Mouse (Mus musculus) splenic B cell, adult 2 months (primary cell): Measurements from ENCODE around the gene Fdps.
A peak's percentile ranks its signal among the peaks of the same experiment; 100 is the strongest.
"Not testable (repeated sequence)": the region's sequence is repeated elsewhere in the genome, so short reads cannot be mapped to it uniquely, and the experiment has no call there.

Source experiments
- DNase-seq: peaks from one replicate; pipeline ENCODE4 v3.0.0-alpha.2; 2011; ENCODE audit warnings: low read depth, low spot score
- H3K27me3 ChIP-seq: 2 replicates; pipeline ENCODE4 v1.6.1; 2012; ENCODE audit warnings: mild to moderate bottlenecking, low read length, moderate library complexity, mixed read lengths; ENCODE audit not compliant: control insufficient read depth, poor library complexity, insufficient read depth, severe bottlenecking
- H3K36me3 ChIP-seq: 2 replicates; pipeline ENCODE4 v1.6.1; 2012; ENCODE audit warnings: mild to moderate bottlenecking, low read length, moderate library complexity, mixed read lengths; ENCODE audit not compliant: control insufficient read depth, poor library complexity, insufficient read depth, severe bottlenecking

Gene Fdps

GRCm38 (mm10) chr3:89090694-89091655 lies 10.8 kb downstream of the Fdps start:
- DNase-seq: peak; percentile 75
- Histone ChIP-seq H3K36me3 (no peaks in the 10 kb centered on the region), H3K27me3 (no peaks in the 10 kb centered on the region)

- Histone ChIP-seq H3K36me3 (no peaks in the 10 kb centered on the region), H3K27me3 (no peaks in the 10 kb centered on the region)
- peak; percentile 91 for DNase-seq
Observed at GRCm38 (mm10) chr3:89089882-89090591, 11.7 kb downstream of the Fdps start.

GRCm38 (mm10) chr3:89088974-89089373 lies 12.8 kb downstream of the Fdps start:
- H3K36me3 ChIP-seq: no peaks in the 10 kb centered on the region
- DNase-seq: no peak
- no peaks in the 10 kb centered on the region for H3K27me3 ChIP-seq

- DNase-seq: peak; percentile 94
- Histone ChIP-seq H3K27me3 (no peaks in the 10 kb centered on the region), H3K36me3 (no peaks in the 10 kb centered on the region)
Observed at GRCm38 (mm10) chr3:89087338-89088110, 14.2 kb downstream of the Fdps start.

GRCm38 (mm10) chr3:89084654-89085190 lies 17.0 kb downstream of the Fdps start:
- Histone ChIP-seq H3K36me3 (peaks cover 4% of the 10 kb centered on the region; the same call in 1 of the 2 replicates), H3K27me3 (no peaks in the 10 kb centered on the region)
- DNase-seq: no peak

- H3K27me3 ChIP-seq: no peaks in the 10 kb centered on the region
- peaks cover 9% of the 10 kb centered on the region for H3K36me3 ChIP-seq
- DNase-seq: no peak
Observed at GRCm38 (mm10) chr3:89084133-89084532, 17.6 kb downstream of the Fdps start.

- H3K36me3 ChIP-seq, H3K27me3 ChIP-seq, DNase-seq: not testable (repeated sequence)
Observed at GRCm38 (mm10) chr3:89082287-89082686, 19.5 kb downstream of the Fdps start.

GRCm38 (mm10) chr3:89077383-89077782 lies 24.4 kb downstream of the Fdps start:
- Histone ChIP-seq H3K27me3 (no peaks in the 10 kb centered on the region), H3K36me3 (peaks cover 22% of the 10 kb centered on the region)
- no peak for DNase-seq

GRCm38 (mm10) chr3:89067265-89067664 lies 34.5 kb downstream of the Fdps start:
- peaks cover 24% of the 10 kb centered on the region for H3K36me3 ChIP-seq
- no peak for DNase-seq
- H3K27me3 ChIP-seq: no peaks in the 10 kb centered on the region

- Histone ChIP-seq H3K27me3 (no peaks in the 10 kb centered on the region), H3K36me3 (peaks cover 19% of the 10 kb centered on the region)
- DNase-seq: no peak
Observed at GRCm38 (mm10) chr3:89061696-89062095, 40.1 kb downstream of the Fdps start.

GRCm38 (mm10) chr3:89058783-89059182 lies 43.0 kb downstream of the Fdps start:
- H3K36me3 ChIP-seq: peaks cover 19% of the 10 kb centered on the region
- DNase-seq: peak; percentile 64
- H3K27me3 ChIP-seq: no peaks in the 10 kb centered on the region

GRCm38 (mm10) chr3:89058361-89058760 lies 43.4 kb downstream of the Fdps start:
- no peak for DNase-seq
- Histone ChIP-seq H3K36me3 (peaks cover 16% of the 10 kb centered on the region), H3K27me3 (no peaks in the 10 kb centered on the region)
